Mouse (Mus musculus) MN1 (cell line): Measurements from ENCODE around the gene Psmg3.

Source experiments
- DNase-seq: peaks from one replicate; pipeline ENCODE4 v3.0.0-alpha.2; 2016; ENCODE audit warnings: low spot score

Psmg3 gene

GRCm38 (mm10) chr5:139815964-139816363 lies 10.7 kb downstream of the Psmg3 start:
- no peak for DNase-seq

- DNase-seq: no peak
Measured at GRCm38 (mm10) chr5:139813963-139814381, 12.7 kb downstream of the Psmg3 start.

GRCm38 (mm10) chr5:139813126-139813490 lies 13.6 kb downstream of the Psmg3 start:
- no peak for DNase-seq

GRCm38 (mm10) chr5:139812398-139813125 lies 14.1 kb downstream of the Psmg3 start:
- DNase-seq: no peak

GRCm38 (mm10) chr5:139811677-139812397 lies 14.8 kb downstream of the Psmg3 start:
- no peak for DNase-seq

GRCm38 (mm10) chr5:139809397-139809796 lies 17.3 kb downstream of the Psmg3 start:
- no peak for DNase-seq

- no peak for DNase-seq
Measured at GRCm38 (mm10) chr5:139805924-139806323, 20.8 kb downstream of the Psmg3 start.

- DNase-seq: no peak
Measured at GRCm38 (mm10) chr5:139804573-139805111, 22.0 kb downstream of the Psmg3 start.

- no peak for DNase-seq
Measured at GRCm38 (mm10) chr5:139804107-139804551, 22.6 kb downstream of the Psmg3 start.

- peak; percentile 43 for DNase-seq
Measured at GRCm38 (mm10) chr5:139803601-139804102, 23.0 kb downstream of the Psmg3 start.

- DNase-seq: no peak
Measured at GRCm38 (mm10) chr5:139803165-139803564, 23.5 kb downstream of the Psmg3 start.

- no peak for DNase-seq
Measured at GRCm38 (mm10) chr5:139801880-139802279, 24.8 kb downstream of the Psmg3 start.

GRCm38 (mm10) chr5:139801231-139801630 lies 25.5 kb downstream of the Psmg3 start:
- no peak for DNase-seq

- DNase-seq: no peak
Measured at GRCm38 (mm10) chr5:139799801-139800590, 26.7 kb downstream of the Psmg3 start.

GRCm38 (mm10) chr5:139799041-139799440 lies 27.6 kb downstream of the Psmg3 start:
- no peak for DNase-seq

GRCm38 (mm10) chr5:139798168-139798900 lies 28.4 kb downstream of the Psmg3 start:
- DNase-seq: no peak

- DNase-seq: peak; percentile 96
Measured at GRCm38 (mm10) chr5:139797473-139798167, 29.1 kb downstream of the Psmg3 start.

GRCm38 (mm10) chr5:139796900-139797299 lies 29.8 kb downstream of the Psmg3 start:
- peak; percentile 70 for DNase-seq

- DNase-seq: no peak
Measured at GRCm38 (mm10) chr5:139796001-139796620, 30.6 kb downstream of the Psmg3 start.

GRCm38 (mm10) chr5:139794938-139795337 lies 31.7 kb downstream of the Psmg3 start:
- DNase-seq: peak; percentile 59
